Mouse (Mus musculus): ENCODE results near the gene Cbwd1. TPM values are rescaled to one million over a fixed set of nuclear protein-coding genes. Genes with fewer than 3 reads are reported as not detected.

Cbwd1 gene
- polyA plus RNA-seq, 1 experiment from 2014 or later = 21.5 TPM

- no peak for ATAC-seq
- Histone ChIP-seq H3K9ac (no peak overlapping the region), H3K36me3 (ENCODE audit: poor library complexity, severe bottlenecking) (no peaks in the 10 kb centered on the region), H3K27ac (no peak overlapping the region), H3K4me1 (no peaks in the 10 kb centered on the region), H3K9me3 (replicated peaks) (no peaks in the 10 kb centered on the region), H3K27me3 (no peaks in the 10 kb centered on the region; the same call in 1 of the 2 replicates), H3K4me3 (no peak overlapping the region), H3K4me2 (no peak overlapping the region)
- WGBS = 91% methylated on average over 7 of the region's 7 CpGs
Measured at GRCm38 (mm10) chr19:24971307-24971706, 9.9 kb upstream of the Cbwd1 start.

GRCm38 (mm10) chr19:24966941-24967340 is 5.5 kb upstream of the Cbwd1 start:
- ATAC-seq = no peak
- WGBS = 96% methylated on average over 2 of the region's 2 CpGs

GRCm38 (mm10) chr19:24966203-24966602 is 4.8 kb upstream of the Cbwd1 start:
- no peak overlapping the region for H3K27ac ChIP-seq
- H3K4me3 ChIP-seq = no peak overlapping the region
- H3K36me3 ChIP-seq (ENCODE audit: poor library complexity, severe bottlenecking) = no peaks in the 10 kb centered on the region
- H3K27me3 ChIP-seq = no peaks in the 10 kb centered on the region
- no peaks in the 10 kb centered on the region for H3K9me3 ChIP-seq (replicated peaks)
- ATAC-seq = no peak
- H3K4me1 ChIP-seq = no peaks in the 10 kb centered on the region
- H3K9ac ChIP-seq = no peak overlapping the region
- WGBS = 88% methylated on average over 2 of the region's 2 CpGs
- H3K4me2 ChIP-seq = no peak overlapping the region

More at GRCm38 (mm10) chr19:24966941-24967340, 5.5 kb upstream of the Cbwd1 start:
- no peak overlapping the region for H3K4me2 ChIP-seq
- H3K27me3 ChIP-seq = no peaks in the 10 kb centered on the region
- no peaks in the 10 kb centered on the region for H3K4me1 ChIP-seq
- H3K27ac ChIP-seq = no peak overlapping the region
- no peaks in the 10 kb centered on the region for H3K9me3 ChIP-seq (replicated peaks)
- no peak overlapping the region for H3K4me3 ChIP-seq
- no peaks in the 10 kb centered on the region for H3K36me3 ChIP-seq (ENCODE audit: poor library complexity, severe bottlenecking)
- H3K9ac ChIP-seq = no peak overlapping the region

GRCm38 (mm10) chr19:24958531-24958930 is 2.9 kb downstream of the Cbwd1 start:
- 38% methylated on average over 3 of the region's 3 CpGs for WGBS
- peaks cover 16% of the 10 kb centered on the region for H3K36me3 ChIP-seq (ENCODE audit: poor library complexity, severe bottlenecking)

GRCm38 (mm10) chr19:24945521-24946262 is 15.7 kb downstream of the Cbwd1 start:
- Histone ChIP-seq H3K27me3 (no peaks in the 10 kb centered on the region), H3K4me1 (no peaks in the 10 kb centered on the region), H3K4me3 (no peak overlapping the region), H3K9me3 (replicated peaks) (no peaks in the 10 kb centered on the region), H3K9ac (no peak overlapping the region), H3K36me3 (ENCODE audit: poor library complexity, severe bottlenecking) (no peaks in the 10 kb centered on the region; the same call in 1 of the 2 replicates), H3K4me2 (no peak overlapping the region), H3K27ac (no peak overlapping the region)
- no peak for ATAC-seq

More at GRCm38 (mm10) chr19:24958531-24958930, 2.9 kb downstream of the Cbwd1 start:
- no peaks in the 10 kb centered on the region for H3K27me3 ChIP-seq
- H3K4me3 ChIP-seq = no peak overlapping the region
- H3K4me2 ChIP-seq = no peak overlapping the region
- H3K9me3 ChIP-seq (replicated peaks) = no peaks in the 10 kb centered on the region
- peaks cover 16% of the 10 kb centered on the region for H3K4me1 ChIP-seq
- no peak overlapping the region for H3K9ac ChIP-seq
- no peak for ATAC-seq
- no peak overlapping the region for H3K27ac ChIP-seq

GRCm38 (mm10) chr19:24937084-24937483 is 24.3 kb downstream of the Cbwd1 start:
- no peaks in the 10 kb centered on the region for H3K27me3 ChIP-seq
- ATAC-seq = 0 out of 2 replicates have a peak, but pooled peaks have one; percentile 48
- H3K4me1 ChIP-seq = peaks cover 3% of the 10 kb centered on the region; the same call in 1 of the 2 replicates
- H3K9ac ChIP-seq = no peak overlapping the region
- H3K9me3 ChIP-seq (replicated peaks) = no peaks in the 10 kb centered on the region
- no peak overlapping the region for H3K27ac ChIP-seq
- no peak overlapping the region for H3K4me2 ChIP-seq
- 0 out of 2 replicates have a peak, but pooled peaks cover 5% of the 10 kb centered on the region for H3K36me3 ChIP-seq (ENCODE audit: poor library complexity, severe bottlenecking)
- 80% methylated on average over 1 of the region's 1 CpGs for WGBS
- H3K4me3 ChIP-seq = no peak overlapping the region

GRCm38 (mm10) chr19:24929041-24929440 is 32.4 kb downstream of the Cbwd1 start:
- Histone ChIP-seq H3K27ac (no peak overlapping the region), H3K9me3 (replicated peaks) (no peaks in the 10 kb centered on the region), H3K9ac (no peak overlapping the region), H3K4me2 (no peak overlapping the region), H3K27me3 (no peaks in the 10 kb centered on the region), H3K36me3 (ENCODE audit: poor library complexity, severe bottlenecking) (no peaks in the 10 kb centered on the region), H3K4me3 (no peak overlapping the region), H3K4me1 (no peaks in the 10 kb centered on the region)
- ATAC-seq = no peak
- WGBS = 28% methylated on average over 1 of the region's 1 CpGs

GRCm38 (mm10) chr19:24920866-24921265 is 40.5 kb downstream of the Cbwd1 start:
- Histone ChIP-seq H3K9ac (no peak overlapping the region), H3K27ac (no peak overlapping the region), H3K4me1 (no peaks in the 10 kb centered on the region), H3K4me2 (no peak overlapping the region), H3K4me3 (no peak overlapping the region), H3K36me3 (ENCODE audit: poor library complexity, severe bottlenecking) (peaks cover 27% of the 10 kb centered on the region), H3K27me3 (no peaks in the 10 kb centered on the region), H3K9me3 (replicated peaks) (no peaks in the 10 kb centered on the region)
- no peak for ATAC-seq
- 87% methylated on average over 5 of the region's 5 CpGs for WGBS

- no peak overlapping the region for H3K4me3 ChIP-seq
- H3K27ac ChIP-seq = no peak overlapping the region
- no peak overlapping the region for H3K4me2 ChIP-seq
- WGBS = 89% methylated on average over 3 of the region's 3 CpGs
- peaks cover 9% of the 10 kb centered on the region for H3K27me3 ChIP-seq
- H3K36me3 ChIP-seq (ENCODE audit: poor library complexity, severe bottlenecking) = no peaks in the 10 kb centered on the region
- H3K9ac ChIP-seq = no peak overlapping the region
- no peak for ATAC-seq
- no peaks in the 10 kb centered on the region for H3K9me3 ChIP-seq (replicated peaks)
- no peaks in the 10 kb centered on the region for H3K4me1 ChIP-seq
Measured at GRCm38 (mm10) chr19:24908385-24909155, 52.8 kb downstream of the Cbwd1 start.

GRCm38 (mm10) chr19:24907655-24908054 is 53.8 kb downstream of the Cbwd1 start:
- Histone ChIP-seq H3K9me3 (replicated peaks) (no peaks in the 10 kb centered on the region), H3K4me1 (no peaks in the 10 kb centered on the region), H3K36me3 (ENCODE audit: poor library complexity, severe bottlenecking) (no peaks in the 10 kb centered on the region), H3K9ac (no peak overlapping the region), H3K27ac (no peak overlapping the region), H3K27me3 (peaks cover 17% of the 10 kb centered on the region), H3K4me3 (no peak overlapping the region), H3K4me2 (no peak overlapping the region)
- ATAC-seq = no peak
- 93% methylated on average over 6 of the region's 6 CpGs for WGBS

- Histone ChIP-seq H3K27me3 (peaks cover 63% of the 10 kb centered on the region), H3K4me3 (no peak overlapping the region), H3K9me3 (replicated peaks) (no peaks in the 10 kb centered on the region), H3K4me1 (peaks cover 16% of the 10 kb centered on the region), H3K27ac (no peak overlapping the region), H3K4me2 (no peak overlapping the region), H3K36me3 (ENCODE audit: poor library complexity, severe bottlenecking) (no peaks in the 10 kb centered on the region), H3K9ac (no peak overlapping the region)
- no peak for ATAC-seq
- 45% methylated on average over 2 of the region's 2 CpGs for WGBS
Measured at GRCm38 (mm10) chr19:24902821-24903220, 58.6 kb downstream of the Cbwd1 start.

- peaks cover 69% of the 10 kb centered on the region for H3K27me3 ChIP-seq
Measured at GRCm38 (mm10) chr19:24902256-24902655, 59.2 kb downstream of the Cbwd1 start.

More at GRCm38 (mm10) chr19:24902256-24902655, 59.2 kb downstream of the Cbwd1 start:
- H3K4me1 ChIP-seq = peaks cover 20% of the 10 kb centered on the region
- no peaks in the 10 kb centered on the region for H3K9me3 ChIP-seq (replicated peaks)
- no peaks in the 10 kb centered on the region for H3K36me3 ChIP-seq (ENCODE audit: poor library complexity, severe bottlenecking)
- H3K9ac ChIP-seq = no peak overlapping the region
- ATAC-seq = no peak
- WGBS = 0% methylated on average over 2 of the region's 2 CpGs
- no peak overlapping the region for H3K4me3 ChIP-seq
- H3K4me2 ChIP-seq = no peak overlapping the region
- no peak overlapping the region for H3K27ac ChIP-seq
